13 mouse cellular contexts compared by ENCODE assay signal in genomic region chr8:79159397-79159796, GRCm38 (mm10).
"Had no signal": no experiment of that assay in that cellular context is flagged by ENCODE, and none has a peak within 500 bp of the region (broad histone marks: within the 10 kb centered on the region; RNA-seq: fewer than 3 reads in every experiment).

No protein-coding gene starts in this region.

- H3K27me3 ChIP-seq: intestine, embryonic 15.5 days; limb, embryonic 13.5 days; midbrain, embryonic 12.5 days; neural tube, embryonic 15.5 days had no signal

- H3K4me3 ChIP-seq: intestine, embryonic 15.5 days; layer of hippocampus, adult 2 months; limb, embryonic 13.5 days; midbrain, embryonic 12.5 days; myocyte; neural tube, embryonic 15.5 days had no signal

- ATAC-seq: intestine, embryonic 15.5 days had no signal

- H3K27ac ChIP-seq: intestine, embryonic 15.5 days; layer of hippocampus, adult 2 months; limb, embryonic 13.5 days; liver, embryonic 14.5 days; midbrain, embryonic 12.5 days; neural tube, embryonic 15.5 days had no signal

- DNase-seq: kidney, adult 18-20 months; kidney, postnatal 10 days; kidney, postnatal 4 days; left cerebral cortex, postnatal 4 days; lung, postnatal 4 days; thymus, postnatal 36 days had no signal
